Mouse (Mus musculus): ENCODE measurements around the gene Gpr142.

- TF ChIP-seq POU5F1 (IDR thresholded peaks at IDR 0.05; ENCODE audit: borderline replicate concordance, low read length) = no peak
- TF ChIP-seq CTCF (conservative IDR thresholded peaks at IDR 0.05; ENCODE audit: low read length) = 0 out of 2 replicates have a peak, but pooled peaks have one; percentile 2
- TF ChIP-seq NANOG (IDR thresholded peaks at IDR 0.05; ENCODE audit: borderline replicate concordance, low read length) = no peak
Measured at GRCm38 (mm10) chr11:114801906-114802305, 3.2 kb downstream of the Gpr142 start.

Measured in E14TG2a.4 (cell line).